Mouse (Mus musculus) bone marrow macrophage, adult 2 months (primary cell): ENCODE measurements around the gene Ppm1h.

ENCODE experiments used
- CTCF ChIP-seq: IDR thresholded peaks from 2 replicates; pipeline ENCODE4 v1.5.1; 2012; ENCODE audit warnings: low read depth, mild to moderate bottlenecking, low read length, moderate library complexity
- POLR2A ChIP-seq: IDR thresholded peaks from 2 replicates; pipeline ENCODE4 v1.6.1; 2012; ENCODE audit warnings: mild to moderate bottlenecking, low read depth, low read length, borderline replicate concordance

- TF ChIP-seq POLR2A (no peak), CTCF (no peak)
Observed at GRCm38 (mm10) chr10:122851267-122852160, 173.0 kb downstream of the Ppm1h start.
